ENCODE assay signal across 9 mouse cellular contexts in the genomic region with DNA sequence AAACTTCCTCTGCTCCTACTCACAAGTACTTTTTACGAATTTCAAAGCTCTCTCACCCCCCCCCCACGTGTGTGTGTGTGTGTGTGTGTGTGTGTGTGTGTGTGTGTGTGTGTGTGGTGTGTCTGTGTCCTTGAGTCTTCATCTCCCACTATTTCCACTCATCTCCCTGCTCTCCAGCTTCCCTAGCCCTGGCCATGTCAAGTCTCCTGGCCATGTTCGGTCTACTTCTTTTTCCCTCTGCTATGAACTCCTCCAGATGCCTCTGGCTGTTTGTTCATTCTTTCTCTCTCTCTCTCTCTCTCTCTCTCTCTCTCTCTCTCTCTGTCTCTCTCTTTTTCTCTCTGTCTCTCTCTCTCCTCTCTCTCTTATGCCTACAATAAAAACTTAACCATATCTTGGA. TPM values are rescaled to one million over a fixed set of nuclear protein-coding genes. Genes with fewer than 3 reads are reported as not detected.
DNase-seq lines count a peak whose midpoint lies in the region; ATAC-seq and TF ChIP-seq lines count a peak whose summit lies in the region.
"Had no signal": no experiment of that assay in that cellular context is flagged by ENCODE, and none has a peak within 500 bp of the region (broad histone marks: within the 10 kb centered on the region; RNA-seq: fewer than 3 reads in every experiment).

No protein-coding gene starts in this region.

- H3K4me3 ChIP-seq in kidney, embryonic 15.5 days (replicated peaks) = peak overlapping the region; percentile 42
- H3K4me3 ChIP-seq in G1E (ENCODE audit: low read depth, low read length) = peak overlapping the region; percentile 66
- H3K4me3 ChIP-seq in heart, embryonic 15.5 days = peak overlapping the region; percentile 46
- peak overlapping the region; percentile 45 for H3K4me3 ChIP-seq in liver, embryonic 13.5 days (replicated peaks)

- H3K9ac ChIP-seq in kidney, embryonic 15.5 days = peak overlapping the region; percentile 33; the same call in 1 of the 2 replicates
- peak overlapping the region; percentile 50 for H3K9ac ChIP-seq in heart, embryonic 15.5 days
- H3K9ac ChIP-seq in liver, embryonic 13.5 days = peak overlapping the region; percentile 38

- no peak for DNase-seq in kidney, postnatal 25 days
- DNase-seq in G1E (ENCODE audit: low spot score) = no peak
- no peak for DNase-seq in liver, embryonic 13.5 days
- DNase-seq in retina, postnatal 1 day = no peak
- no peak for DNase-seq in right cerebral cortex, postnatal 25 days
- DNase-seq in left cerebral cortex, adult 11 months (ENCODE audit: low spot score) = no peak
- DNase-seq: cerebellum, postnatal 14 days had no signal

- ATAC-seq in kidney, embryonic 15.5 days (replicated peaks; ENCODE audit: low FRiP score) = 0 out of 2 replicates have a peak, but pooled peaks have one; percentile 25
- no peak for ATAC-seq in G1E (ENCODE audit: extremely low read depth, insufficient number of reproducible peaks, low FRiP score, poor library complexity, severe bottlenecking)
- ATAC-seq in heart, embryonic 15.5 days (replicated peaks; ENCODE audit: insufficient number of reproducible peaks, insufficient read depth, low FRiP score, low read depth) = no peak
- ATAC-seq in liver, embryonic 13.5 days (ENCODE audit: low read depth) = peak; percentile 52; the same call in 1 of the 2 replicates

- H3K4me1 ChIP-seq in kidney, embryonic 15.5 days = peaks cover 12% of the 10 kb centered on the region; the same call in 1 of the 2 replicates
- peaks cover 32% of the 10 kb centered on the region for H3K4me1 ChIP-seq in G1E (ENCODE audit: insufficient read depth, low read depth, low read length)
- peaks cover 27% of the 10 kb centered on the region for H3K4me1 ChIP-seq in heart, embryonic 15.5 days (replicated peaks)
- peaks cover 23% of the 10 kb centered on the region for H3K4me1 ChIP-seq in liver, embryonic 13.5 days (replicated peaks)

- TF ChIP-seq CTCF in G1E (IDR thresholded peaks at IDR 0.05; ENCODE audit: low read depth, low read length) = no peak

- H3K4me2 ChIP-seq in kidney, embryonic 15.5 days = peak overlapping the region; percentile 54
- H3K4me2 ChIP-seq in heart, embryonic 15.5 days = peak overlapping the region; percentile 67
- peak overlapping the region; percentile 57 for H3K4me2 ChIP-seq in liver, embryonic 13.5 days

- no peaks in the 10 kb centered on the region for H3K9me3 ChIP-seq in kidney, embryonic 15.5 days (replicated peaks)
- H3K9me3 ChIP-seq in G1E (replicated peaks) = no peaks in the 10 kb centered on the region
- no peaks in the 10 kb centered on the region for H3K9me3 ChIP-seq in heart, embryonic 15.5 days (replicated peaks)
- H3K9me3 ChIP-seq in liver, embryonic 13.5 days (replicated peaks) = no peaks in the 10 kb centered on the region

- no peaks in the 10 kb centered on the region for H3K36me3 ChIP-seq in kidney, embryonic 15.5 days
- H3K36me3 ChIP-seq in G1E (replicated peaks) = peaks cover 29% of the 10 kb centered on the region
- peaks cover 7% of the 10 kb centered on the region for H3K36me3 ChIP-seq in heart, embryonic 15.5 days
- peaks cover 11% of the 10 kb centered on the region; the same call in 1 of the 2 replicates for H3K36me3 ChIP-seq in liver, embryonic 13.5 days

- no peaks in the 10 kb centered on the region for H3K27me3 ChIP-seq in kidney, embryonic 15.5 days
- H3K27me3 ChIP-seq in G1E (ENCODE audit: insufficient read depth, low read length) = no peaks in the 10 kb centered on the region; the same call in 1 of the 2 replicates
- no peaks in the 10 kb centered on the region for H3K27me3 ChIP-seq in heart, embryonic 15.5 days
- H3K27me3 ChIP-seq in liver, embryonic 13.5 days = no peaks in the 10 kb centered on the region

- 32% methylated on average over 3 of the region's 3 CpGs for WGBS in kidney, embryonic 15.5 days
- WGBS in heart, embryonic 15.5 days = 3% methylated on average over 3 of the region's 3 CpGs
- 13% methylated on average over 3 of the region's 3 CpGs for WGBS in liver, embryonic 13.5 days (ENCODE audit: insufficient replicate concordance)

- peak overlapping the region; percentile 51 for H3K27ac ChIP-seq in kidney, embryonic 15.5 days
- H3K27ac ChIP-seq in heart, embryonic 15.5 days = peak overlapping the region; percentile 88
- H3K27ac ChIP-seq in liver, embryonic 13.5 days = peak overlapping the region; percentile 68

RNA-seq across cellular contexts. Expression of a gene that starts 0.4 kb away (rescaled TPM):
- 34.6 and 38.2 TPM in 2 replicates for polyA plus RNA-seq in kidney, embryonic 15.5 days (2015; fragmentation: Nextera tagmentation; extraction: Ambion mirVana)
- total RNA-seq in G1E (2014; fragmentation: Nextera tagmentation) = 61.5 and 62.5 TPM in 2 replicates
- total RNA-seq in G1E (2017) = 37.1 and 41.4 TPM in 2 replicates
- polyA plus RNA-seq in G1E (2012) = 1.2 TPM in 2 replicates
- polyA plus RNA-seq in heart, embryonic 15.5 days (2015; fragmentation: Nextera tagmentation; extraction: Ambion mirVana) = 70.3 and 70.6 TPM in 2 replicates
- polyA plus RNA-seq in liver, embryonic 13.5 days (2015; fragmentation: Nextera tagmentation; extraction: Ambion mirVana) = 23.0 and 28.3 TPM in 2 replicates

RNA-seq across cellular contexts. Expression of a gene that starts 50.9 kb away (rescaled TPM):
- polyA plus RNA-seq in kidney, embryonic 15.5 days (2015; fragmentation: Nextera tagmentation; extraction: Ambion mirVana) = 65.6 and 73.4 TPM in 2 replicates
- total RNA-seq in G1E (2014; fragmentation: Nextera tagmentation) = 6.5 and 12.7 TPM in 2 replicates
- 17.3 and 17.9 TPM in 2 replicates for total RNA-seq in G1E (2017)
- 0.05 and 0.07 TPM in 2 replicates for polyA plus RNA-seq in G1E (2012)
- polyA plus RNA-seq in heart, embryonic 15.5 days (2015; fragmentation: Nextera tagmentation; extraction: Ambion mirVana) = 38.8 and 39.4 TPM in 2 replicates
- 11.5 and 18.7 TPM in 2 replicates for polyA plus RNA-seq in liver, embryonic 13.5 days (2015; fragmentation: Nextera tagmentation; extraction: Ambion mirVana)

Comparison
In these comparisons a context has a peak if more than half of its experiments do, and no peak if none do; other contexts are left out.
1. ATAC-seq: peak in kidney, embryonic 15.5 days (single experiment) and liver, embryonic 13.5 days (single experiment); none in G1E (single experiment) and heart, embryonic 15.5 days (single experiment).
2. RNA of a gene that starts 0.4 kb away (polyA plus RNA-seq): 70.3 to 70.6 TPM in heart, embryonic 15.5 days, 34.6 to 38.2 TPM in kidney, embryonic 15.5 days and 23.0 to 28.3 TPM in liver, embryonic 13.5 days; 1.2 TPM in G1E; every median in the first group is over 10 times any median in the second.
3. RNA of a gene that starts 50.9 kb away (polyA plus RNA-seq): 65.6 to 73.4 TPM in kidney, embryonic 15.5 days, 38.8 to 39.4 TPM in heart, embryonic 15.5 days and 11.5 to 18.7 TPM in liver, embryonic 13.5 days; 0.05 to 0.07 TPM in G1E; every median in the first group is over 10 times any median in the second.
4. Peak in every context shown above with its lines, with median percentiles within 50 percentile points of each other: H3K27ac ChIP-seq, H3K4me2 ChIP-seq, H3K4me3 ChIP-seq and H3K9ac ChIP-seq.